Mouse (Mus musculus): Measurements from ENCODE around the gene Trp53rka. TPM values are rescaled to one million over a fixed set of nuclear protein-coding genes. Genes with fewer than 3 reads are reported as not detected.

The Trp53rka gene
- polyA plus RNA-seq, 1 experiment from 2014 or later = 19.4 TPM

DNA sequence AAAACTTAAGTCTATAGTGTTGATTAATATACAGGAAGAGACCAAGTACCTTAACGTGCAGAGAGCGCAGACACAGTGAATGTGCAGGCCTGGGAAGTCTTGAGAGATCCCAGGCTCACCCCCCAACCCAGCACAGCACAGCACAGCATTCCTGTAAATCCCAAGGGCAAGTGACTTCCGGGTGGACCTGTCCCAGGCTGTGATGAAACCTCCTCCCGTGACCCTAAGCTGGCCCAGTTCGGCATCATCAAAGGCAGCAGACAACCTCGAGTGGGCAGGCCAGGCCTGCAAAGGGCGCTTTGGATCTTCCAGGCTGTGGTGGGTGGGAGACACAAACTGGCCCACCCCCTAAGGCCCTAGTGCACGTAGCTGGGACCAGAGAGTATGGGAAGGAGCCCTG lies 11.1 kb downstream of the Trp53rka start:
- Histone ChIP-seq H3K4me1 (replicated peaks) (peaks cover 11% of the 10 kb centered on the region), H3K4me3 (no peak overlapping the region), H3K9me3 (replicated peaks) (no peaks in the 10 kb centered on the region), H3K36me3 (no peaks in the 10 kb centered on the region), H3K27ac (no peak overlapping the region), H3K9ac (no peak overlapping the region), H3K27me3 (peaks cover 2% of the 10 kb centered on the region), H3K4me2 (no peak overlapping the region)
- ATAC-seq (replicated peaks; ENCODE audit: insufficient number of reproducible peaks, insufficient read depth, low FRiP score, low read depth) = no peak
- WGBS = 50% methylated on average over 8 of the region's 8 CpGs

- peaks cover 4% of the 10 kb centered on the region; the same call in 1 of the 2 replicates for H3K4me1 ChIP-seq (replicated peaks)
- H3K27me3 ChIP-seq = peaks cover 40% of the 10 kb centered on the region
- no peak overlapping the region for H3K4me3 ChIP-seq
- H3K9me3 ChIP-seq (replicated peaks) = no peaks in the 10 kb centered on the region
- no peak overlapping the region for H3K4me2 ChIP-seq
- no peak overlapping the region for H3K27ac ChIP-seq
- no peak for ATAC-seq (replicated peaks; ENCODE audit: insufficient number of reproducible peaks, insufficient read depth, low FRiP score, low read depth)
- H3K9ac ChIP-seq = no peak overlapping the region
- no peaks in the 10 kb centered on the region for H3K36me3 ChIP-seq
- 53% methylated on average over 5 of the region's 5 CpGs for WGBS
Measured at GRCm38 (mm10) chr2:165475850-165476249, 17.3 kb downstream of the Trp53rka start.

- no peak for ATAC-seq (replicated peaks; ENCODE audit: insufficient number of reproducible peaks, insufficient read depth, low FRiP score, low read depth)
- no peak overlapping the region for H3K27ac ChIP-seq
- H3K27me3 ChIP-seq = peaks cover 44% of the 10 kb centered on the region
- 70% methylated on average over 7 of the region's 7 CpGs for WGBS
- no peak overlapping the region for H3K4me2 ChIP-seq
- H3K9me3 ChIP-seq (replicated peaks) = no peaks in the 10 kb centered on the region
- no peak overlapping the region for H3K4me3 ChIP-seq
- no peak overlapping the region for H3K9ac ChIP-seq
- H3K4me1 ChIP-seq (replicated peaks) = peaks cover 4% of the 10 kb centered on the region; the same call in 1 of the 2 replicates
- no peaks in the 10 kb centered on the region for H3K36me3 ChIP-seq
Measured at GRCm38 (mm10) chr2:165475412-165475811, 17.7 kb downstream of the Trp53rka start.

- H3K27ac ChIP-seq = no peak within 1 kb of the TSS
- no peak within 1 kb of the TSS for H3K9ac ChIP-seq
- H3K36me3 ChIP-seq = no peaks in the 10 kb centered on the region
Measured at GRCm38 (mm10) chr2:165473003-165473402, 20.1 kb downstream of the Trp53rka start, which contains the start of gene Slc13a3. Gene Slc13a3, minus strand, starts transcription at chr2:165473230.

GRCm38 (mm10) chr2:165471943-165472342 lies 21.2 kb downstream of the Trp53rka start:
- ATAC-seq (replicated peaks; ENCODE audit: insufficient number of reproducible peaks, insufficient read depth, low FRiP score, low read depth) = no peak
- peaks cover 8% of the 10 kb centered on the region; the same call in 1 of the 2 replicates for H3K4me1 ChIP-seq (replicated peaks)
- 70% methylated on average over 11 of the region's 11 CpGs for WGBS
- no peak overlapping the region for H3K9ac ChIP-seq
- no peak overlapping the region for H3K4me2 ChIP-seq
- no peaks in the 10 kb centered on the region for H3K9me3 ChIP-seq (replicated peaks)
- no peak overlapping the region for H3K4me3 ChIP-seq
- H3K27ac ChIP-seq = no peak overlapping the region
- H3K27me3 ChIP-seq = peaks cover 58% of the 10 kb centered on the region
- no peaks in the 10 kb centered on the region for H3K36me3 ChIP-seq

More at GRCm38 (mm10) chr2:165473003-165473402, 20.1 kb downstream of the Trp53rka start, which contains the start of gene Slc13a3:
- Histone ChIP-seq H3K9me3 (replicated peaks) (no peaks in the 10 kb centered on the region), H3K27me3 (peaks cover 58% of the 10 kb centered on the region), H3K4me1 (replicated peaks) (peaks cover 5% of the 10 kb centered on the region; the same call in 1 of the 2 replicates), H3K4me3 (peak within 1 kb of the TSS; percentile 28), H3K4me2 (peak within 1 kb of the TSS; percentile 50)
- WGBS = 5% methylated on average over 35 of the region's 35 CpGs
- ATAC-seq (replicated peaks; ENCODE audit: insufficient number of reproducible peaks, insufficient read depth, low FRiP score, low read depth) = no peak; the same call in 1 of the 2 replicates

GRCm38 (mm10) chr2:165470167-165470566 lies 23.0 kb downstream of the Trp53rka start:
- no peak overlapping the region for H3K4me3 ChIP-seq
- no peak for ATAC-seq (replicated peaks; ENCODE audit: insufficient number of reproducible peaks, insufficient read depth, low FRiP score, low read depth)
- 26% methylated on average over 5 of the region's 5 CpGs for WGBS

GRCm38 (mm10) chr2:165467824-165468452 lies 25.2 kb downstream of the Trp53rka start:
- Histone ChIP-seq H3K9me3 (replicated peaks) (no peaks in the 10 kb centered on the region), H3K27ac (no peak overlapping the region), H3K36me3 (no peaks in the 10 kb centered on the region), H3K4me2 (no peak overlapping the region), H3K9ac (no peak overlapping the region), H3K27me3 (peaks cover 48% of the 10 kb centered on the region), H3K4me1 (replicated peaks) (peaks cover 5% of the 10 kb centered on the region; the same call in 1 of the 2 replicates), H3K4me3 (no peak overlapping the region)
- 43% methylated on average over 15 of the region's 15 CpGs for WGBS
- ATAC-seq (replicated peaks; ENCODE audit: insufficient number of reproducible peaks, insufficient read depth, low FRiP score, low read depth) = 0 out of 2 replicates have a peak, but pooled peaks have one; percentile 31

More at GRCm38 (mm10) chr2:165470167-165470566, 23.0 kb downstream of the Trp53rka start:
- Histone ChIP-seq H3K4me2 (no peak overlapping the region), H3K27ac (no peak overlapping the region), H3K4me1 (replicated peaks) (peaks cover 8% of the 10 kb centered on the region; the same call in 1 of the 2 replicates), H3K9me3 (replicated peaks) (no peaks in the 10 kb centered on the region), H3K27me3 (peaks cover 58% of the 10 kb centered on the region), H3K36me3 (no peaks in the 10 kb centered on the region), H3K9ac (no peak overlapping the region)

GRCm38 (mm10) chr2:165459663-165460062 lies 33.5 kb downstream of the Trp53rka start:
- Histone ChIP-seq H3K4me1 (replicated peaks) (no peaks in the 10 kb centered on the region), H3K36me3 (no peaks in the 10 kb centered on the region), H3K9me3 (replicated peaks) (no peaks in the 10 kb centered on the region), H3K27me3 (peaks cover 17% of the 10 kb centered on the region; the same call in 1 of the 2 replicates), H3K4me2 (no peak overlapping the region), H3K27ac (no peak overlapping the region), H3K9ac (no peak overlapping the region), H3K4me3 (no peak overlapping the region)
- no peak for ATAC-seq (replicated peaks; ENCODE audit: insufficient number of reproducible peaks, insufficient read depth, low FRiP score, low read depth)
- 23% methylated on average over 7 of the region's 7 CpGs for WGBS

- H3K4me1 ChIP-seq (replicated peaks) = no peaks in the 10 kb centered on the region
- H3K27me3 ChIP-seq = 0 out of 2 replicates have a peak, but pooled peaks cover 13% of the 10 kb centered on the region
- WGBS = 60% methylated on average over 5 of the region's 5 CpGs
- no peak for ATAC-seq (replicated peaks; ENCODE audit: insufficient number of reproducible peaks, insufficient read depth, low FRiP score, low read depth)
- no peak overlapping the region for H3K4me3 ChIP-seq
- H3K9ac ChIP-seq = no peak overlapping the region
- H3K36me3 ChIP-seq = no peaks in the 10 kb centered on the region
- H3K27ac ChIP-seq = no peak overlapping the region
- H3K4me2 ChIP-seq = no peak overlapping the region
- no peaks in the 10 kb centered on the region for H3K9me3 ChIP-seq (replicated peaks)
Measured at GRCm38 (mm10) chr2:165458189-165458588, 34.9 kb downstream of the Trp53rka start.

GRCm38 (mm10) chr2:165456710-165457109 lies 36.4 kb downstream of the Trp53rka start:
- no peak overlapping the region for H3K9ac ChIP-seq
- no peak for ATAC-seq (replicated peaks; ENCODE audit: insufficient number of reproducible peaks, insufficient read depth, low FRiP score, low read depth)
- no peaks in the 10 kb centered on the region for H3K9me3 ChIP-seq (replicated peaks)
- H3K27me3 ChIP-seq = 0 out of 2 replicates have a peak, but pooled peaks cover 11% of the 10 kb centered on the region
- no peak overlapping the region for H3K27ac ChIP-seq
- 48% methylated on average over 2 of the region's 2 CpGs for WGBS
- H3K4me3 ChIP-seq = no peak overlapping the region
- H3K4me1 ChIP-seq (replicated peaks) = no peaks in the 10 kb centered on the region
- no peak overlapping the region for H3K4me2 ChIP-seq
- H3K36me3 ChIP-seq = no peaks in the 10 kb centered on the region

GRCm38 (mm10) chr2:165452730-165453693 lies 40.1 kb downstream of the Trp53rka start:
- Histone ChIP-seq H3K4me2 (no peak overlapping the region), H3K36me3 (no peaks in the 10 kb centered on the region), H3K27me3 (peaks cover 5% of the 10 kb centered on the region; the same call in 1 of the 2 replicates), H3K9ac (no peak overlapping the region), H3K9me3 (replicated peaks) (no peaks in the 10 kb centered on the region), H3K4me3 (no peak overlapping the region), H3K27ac (no peak overlapping the region), H3K4me1 (replicated peaks) (no peaks in the 10 kb centered on the region)
- WGBS = 69% methylated on average over 12 of the region's 12 CpGs
- ATAC-seq (replicated peaks; ENCODE audit: insufficient number of reproducible peaks, insufficient read depth, low FRiP score, low read depth) = no peak

Data from heart, embryonic 15.5 days (tissue).